Mouse (Mus musculus) E14TG2a.4 (cell line): ENCODE data around the gene Faap24.

Source experiments
- H3K27me3 ChIP-seq: 2 replicates; pipeline ENCODE4 v1.6.1; 2014; ENCODE audit warnings: low read length, control low read depth; ENCODE audit not compliant: insufficient read depth
- H3K36me3 ChIP-seq: 2 replicates; pipeline ENCODE4 v1.6.1; 2014; ENCODE audit warnings: low read length, control low read depth; ENCODE audit not compliant: insufficient read depth
- H3K4me1 ChIP-seq: replicated peaks from 2 replicates; pipeline ENCODE4 v1.6.1; 2014; ENCODE audit warnings: low read depth, low read length, control low read depth
- H3K4me3 ChIP-seq: replicated peaks from 2 replicates; pipeline ENCODE4 v1.5.1; 2014; ENCODE audit warnings: mild to moderate bottlenecking, low read length
- H3K9me3 ChIP-seq: 2 replicates; pipeline ENCODE4 v1.6.1; 2014; ENCODE audit warnings: low read length, control low read depth
- CTCF ChIP-seq: conservative IDR thresholded peaks from 2 replicates; pipeline ENCODE4 v1.5.1; 2014; ENCODE audit warnings: low read length
- NANOG ChIP-seq: IDR thresholded peaks from 2 replicates; pipeline ENCODE4 v1.6.1; 2014; ENCODE audit warnings: borderline replicate concordance, low read length, mixed read lengths
- POU5F1 ChIP-seq: IDR thresholded peaks from 2 replicates; pipeline ENCODE4 v1.6.1; 2014; ENCODE audit warnings: low read length, borderline replicate concordance

The Faap24 gene

GRCm38 (mm10) chr7:35344785-35345330, 51.8 kb downstream of the Faap24 start:
- Histone ChIP-seq H3K36me3 (no peaks in the 10 kb centered on the region), H3K27me3 (0 out of 2 replicates have a peak, but pooled peaks cover 4% of the 10 kb centered on the region)
- TF ChIP-seq CTCF (no peak), POU5F1 (no peak), NANOG (no peak)

DNA sequence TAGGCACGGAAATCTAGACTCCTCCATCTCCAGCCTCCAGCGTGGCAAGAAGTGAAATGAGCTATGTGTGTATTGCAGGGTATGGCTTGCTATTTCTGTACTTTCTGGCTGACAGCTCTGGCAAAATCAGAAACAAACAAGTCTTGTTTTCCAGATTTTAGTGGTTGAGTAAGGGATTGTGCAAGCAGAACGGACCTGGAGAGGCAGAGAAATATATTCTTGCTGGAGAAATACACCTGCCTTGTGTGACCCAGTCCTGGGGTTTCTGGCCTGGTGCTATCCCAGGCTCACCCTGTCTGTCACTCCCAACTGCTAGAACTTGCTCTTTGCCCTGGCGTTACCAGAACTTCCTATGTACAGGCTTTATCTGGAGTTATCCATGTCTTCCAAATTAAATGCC, 54.1 kb downstream of the Faap24 start:
- TF ChIP-seq CTCF (no peak), NANOG (no peak), POU5F1 (no peak)
- no peaks in the 10 kb centered on the region for H3K36me3 ChIP-seq

More at GRCm38 (mm10) chr7:35344785-35345330, 51.8 kb downstream of the Faap24 start:
- peaks cover 5% of the 10 kb centered on the region; the same call in 1 of the 2 replicates for H3K9me3 ChIP-seq
- H3K4me3 ChIP-seq: no peak overlapping the region
- H3K4me1 ChIP-seq: peaks cover 66% of the 10 kb centered on the region

More for the DNA sequence above, 54.1 kb downstream of the Faap24 start:
- Histone ChIP-seq H3K4me3 (no peak overlapping the region), H3K4me1 (peaks cover 55% of the 10 kb centered on the region), H3K27me3 (peaks cover 16% of the 10 kb centered on the region), H3K9me3 (peaks cover 5% of the 10 kb centered on the region; the same call in 1 of the 2 replicates)
